Mouse (Mus musculus) liver, adult 2 months (tissue): ENCODE data around the gene Tmem9. TPM values are rescaled to one million over a fixed set of nuclear protein-coding genes. Genes with fewer than 3 reads are reported as not detected.

ENCODE experiments used
- DNase-seq: peaks from one replicate; pipeline ENCODE4 v3.0.0-alpha.2; 2011; ENCODE audit warnings: low read depth, low spot score; ENCODE audit errors: extremely low read depth
- H3K27ac ChIP-seq: fragments of 200-500 bp; replicated peaks from 2 replicates; pipeline ENCODE4 v1.5.1; 2012; ENCODE audit warnings: low read depth, mild to moderate bottlenecking, control low read depth, inconsistent platforms, low read length; ENCODE audit not compliant: insufficient read depth
- H3K27me3 ChIP-seq: fragments of 200-500 bp; 2 replicates; pipeline ENCODE4 v1.6.1; 2012; ENCODE audit warnings: mild to moderate bottlenecking, moderate library complexity, low read length, inconsistent platforms; ENCODE audit not compliant: control insufficient read depth, insufficient read depth
- H3K36me3 ChIP-seq: fragments of 200-500 bp; 2 replicates; pipeline ENCODE4 v1.6.1; 2012; ENCODE audit warnings: low read length, inconsistent platforms; ENCODE audit not compliant: control insufficient read depth, insufficient read depth
- H3K4me1 ChIP-seq: fragments of 200-500 bp; 2 replicates; pipeline ENCODE4 v1.6.1; 2011; ENCODE audit warnings: low read length; ENCODE audit not compliant: control insufficient read depth, insufficient read depth
- H3K4me3 ChIP-seq: fragments of 200-500 bp; 2 replicates; pipeline ENCODE4 v1.5.1; 2011; ENCODE audit warnings: low read depth, mild to moderate bottlenecking, control low read depth, low read length, moderate library complexity; ENCODE audit not compliant: insufficient read depth
- H3K79me2 ChIP-seq: fragments of 200-500 bp; 2 replicates; pipeline ENCODE4 v1.6.1; 2012; ENCODE audit warnings: inconsistent platforms, mild to moderate bottlenecking, low read length, moderate library complexity; ENCODE audit not compliant: control insufficient read depth, insufficient read depth
- H3K9ac ChIP-seq: fragments of 200-500 bp; 2 replicates; pipeline ENCODE4 v1.6.1; 2012; ENCODE audit warnings: low read depth, mild to moderate bottlenecking, control low read depth, inconsistent platforms, low read length
- CTCF ChIP-seq: fragments of 200-500 bp; IDR thresholded peaks from 2 replicates; pipeline ENCODE4 v1.5.1; 2011; ENCODE audit warnings: low read depth, low read length, control low read depth
- POLR2A ChIP-seq: fragments of 200-500 bp; IDR thresholded peaks from 2 replicates; pipeline ENCODE4 v1.6.1; 2011; ENCODE audit warnings: low read length, control low read depth; ENCODE audit not compliant: insufficient read depth; ENCODE audit errors: extremely low read depth
- WGBS: fragments of 180-500 bp; shearing (Covaris S2); methylation state at CpG from one replicate; pipeline ENCODE4 v1.1.7; 2018; 5-methylcytosine and 5-hydroxymethylcytosine counted together
- polyA plus RNA-seq: library from polyadenylated mRNA; depleted of rRNA; stranded (reverse); fragments of >200 nt; gene quantifications from 2 replicates; pipeline ENCODE4 v1.2.3, GENCODE M21; 2012; rRNA removed
- total RNA-seq: library from RNA; depleted of rRNA; stranded (reverse); fragments of >200 nt; gene quantifications from 2 replicates; pipeline ENCODE4 v1.2.3, GENCODE M21; 2014; rRNA removed

Gene Tmem9
- total and polyA plus RNA-seq, 2 experiments = 20.1 to 39.1 TPM

GRCm38 (mm10) chr1:136077656-136078055 is 69.7 kb downstream of the Tmem9 start:
- no peak overlapping the region for H3K9ac ChIP-seq
- no peak for TF ChIP-seq POLR2A
- no peak for TF ChIP-seq CTCF
- H3K4me3 ChIP-seq = no peak overlapping the region
- 58% methylated on average over 4 of the region's 4 CpGs for WGBS
- no peak for DNase-seq
- H3K4me1 ChIP-seq = no peaks in the 10 kb centered on the region
- no peaks in the 10 kb centered on the region for H3K79me2 ChIP-seq
- H3K36me3 ChIP-seq = no peaks in the 10 kb centered on the region
- H3K27me3 ChIP-seq = no peaks in the 10 kb centered on the region
- no peak overlapping the region for H3K27ac ChIP-seq

GRCm38 (mm10) chr1:136081161-136081560 is 73.2 kb downstream of the Tmem9 start:
- H3K4me1 ChIP-seq = no peaks in the 10 kb centered on the region
- TF ChIP-seq CTCF = no peak
- TF ChIP-seq POLR2A = no peak
- H3K27me3 ChIP-seq = no peaks in the 10 kb centered on the region
- no peak overlapping the region for H3K4me3 ChIP-seq
- H3K9ac ChIP-seq = no peak overlapping the region
- H3K36me3 ChIP-seq = no peaks in the 10 kb centered on the region
- DNase-seq = no peak
- H3K27ac ChIP-seq = no peak overlapping the region
- H3K79me2 ChIP-seq = no peaks in the 10 kb centered on the region
- WGBS = 85% methylated on average over 1 of the region's 1 CpGs

Other genes starting within 250 kb of the Tmem9 start
- 1.7 and 1.9 TPM in 2 replicates for gene Phlda3, start 242.0 kb upstream of the Tmem9 start, total RNA-seq
- gene Phlda3, start 242.0 kb upstream of the Tmem9 start, polyA plus RNA-seq = 0.62 and 1.8 TPM in 2 replicates
- gene Tnni1, start 228.7 kb upstream of the Tmem9 start, total RNA-seq = 0.46 TPM in 1 of 2 replicates, not detected in the other
- gene Tnni1, start 228.7 kb upstream of the Tmem9 start, polyA plus RNA-seq = 0.14 TPM in 1 of 2 replicates, not detected in the other
- gene Lad1, start 189.6 kb upstream of the Tmem9 start, total RNA-seq = 0.54 and 0.55 TPM in 2 replicates
- 3.4 and 6.4 TPM in 2 replicates for gene Lad1, start 189.6 kb upstream of the Tmem9 start, polyA plus RNA-seq
- 0.46 and 0.54 TPM in 2 replicates for gene Tnnt2, start 171.8 kb upstream of the Tmem9 start, total RNA-seq
- 0.06 and 0.09 TPM in 2 replicates for gene Tnnt2, start 171.8 kb upstream of the Tmem9 start, polyA plus RNA-seq
- 0.09 TPM in 1 of 2 replicates, not detected in the other for gene Pkp1, start 88.9 kb upstream of the Tmem9 start, total RNA-seq
- gene Pkp1, start 88.9 kb upstream of the Tmem9 start, polyA plus RNA-seq = 0.13 TPM in 1 of 2 replicates, not detected in the other
- not detected in 2 replicates for gene Igfn1, start 1.8 kb upstream of the Tmem9 start, total RNA-seq
- not detected in 2 replicates for gene Igfn1, start 1.8 kb upstream of the Tmem9 start, polyA plus RNA-seq
- gene Ascl5, start 42.7 kb downstream of the Tmem9 start, total RNA-seq = not detected in 2 replicates
- not detected in 2 replicates for gene Ascl5, start 42.7 kb downstream of the Tmem9 start, polyA plus RNA-seq
- 0.13 and 0.65 TPM in 2 replicates for gene Cacna1s, start 44.6 kb downstream of the Tmem9 start, total RNA-seq
- not detected in 2 replicates for gene Cacna1s, start 44.6 kb downstream of the Tmem9 start, polyA plus RNA-seq
- gene Kif21b, start 123.2 kb downstream of the Tmem9 start, total RNA-seq = 0.74 and 0.94 TPM in 2 replicates
- gene Kif21b, start 123.2 kb downstream of the Tmem9 start, polyA plus RNA-seq = 0.82 and 1.5 TPM in 2 replicates
- gene Mroh3, start 204.7 kb downstream of the Tmem9 start, total RNA-seq = not detected in 2 replicates
- not detected in 2 replicates for gene Mroh3, start 204.7 kb downstream of the Tmem9 start, polyA plus RNA-seq
- gene Inava, start 226.1 kb downstream of the Tmem9 start, total RNA-seq = 0.07 TPM in 1 of 2 replicates, not detected in the other
- gene Inava, start 226.1 kb downstream of the Tmem9 start, polyA plus RNA-seq = 0.07 and 0.10 TPM in 2 replicates